Mouse (Mus musculus): ENCODE results near the gene Fbxl15.

The Fbxl15 gene

GRCm38 (mm10) chr19:46308706-46309435, 19.1 kb upstream of the Fbxl15 start:
- DNase-seq (ENCODE audit: low read depth) = peak; percentile 91

- DNase-seq (ENCODE audit: low read depth) = peak; percentile 11
These were observed 18.2 kb upstream of the Fbxl15 start for GRCm38 (mm10) chr19:46309651-46310305.

- peak; percentile 5 for DNase-seq (ENCODE audit: low read depth)
These were observed 17.6 kb upstream of the Fbxl15 start for GRCm38 (mm10) chr19:46310312-46310865.

- DNase-seq (ENCODE audit: low read depth) = peak; percentile 14
These were observed 16.6 kb upstream of the Fbxl15 start for GRCm38 (mm10) chr19:46311341-46311740.

GRCm38 (mm10) chr19:46312566-46312965, 15.4 kb upstream of the Fbxl15 start:
- peak; percentile 3 for DNase-seq (ENCODE audit: low read depth)

- DNase-seq (ENCODE audit: low read depth) = no peak
These were observed 14.9 kb upstream of the Fbxl15 start for GRCm38 (mm10) chr19:46313116-46313515.

GRCm38 (mm10) chr19:46313591-46313990, 14.4 kb upstream of the Fbxl15 start:
- DNase-seq (ENCODE audit: low read depth) = peak; percentile 6

- peak; percentile 28 for DNase-seq (ENCODE audit: low read depth)
These were observed 13.8 kb upstream of the Fbxl15 start for GRCm38 (mm10) chr19:46314151-46314601.

GRCm38 (mm10) chr19:46314872-46315742, 12.9 kb upstream of the Fbxl15 start:
- DNase-seq (ENCODE audit: low read depth) = peak; percentile 27

- DNase-seq (ENCODE audit: low read depth) = no peak
These were observed 12.0 kb upstream of the Fbxl15 start for GRCm38 (mm10) chr19:46315752-46316610.

GRCm38 (mm10) chr19:46316846-46317545, 11.0 kb upstream of the Fbxl15 start:
- no peak for DNase-seq (ENCODE audit: low read depth)

- DNase-seq (ENCODE audit: low read depth) = no peak
These were observed 10.5 kb upstream of the Fbxl15 start for GRCm38 (mm10) chr19:46317546-46317885.

GRCm38 (mm10) chr19:46318031-46318471, 9.9 kb upstream of the Fbxl15 start:
- DNase-seq (ENCODE audit: low read depth) = no peak

GRCm38 (mm10) chr19:46318586-46319378, 9.2 kb upstream of the Fbxl15 start:
- DNase-seq (ENCODE audit: low read depth) = no peak

GRCm38 (mm10) chr19:46320076-46320785, 7.8 kb upstream of the Fbxl15 start:
- DNase-seq (ENCODE audit: low read depth) = no peak

- no peak for DNase-seq (ENCODE audit: low read depth)
These were observed 6.7 kb upstream of the Fbxl15 start for GRCm38 (mm10) chr19:46321101-46321943.

GRCm38 (mm10) chr19:46322144-46322995, 5.6 kb upstream of the Fbxl15 start:
- no peak for DNase-seq (ENCODE audit: low read depth)
